Mouse (Mus musculus) stomach, embryonic 15.5 days (tissue): ENCODE results near the gene Rbm18. TPM values are rescaled to one million over a fixed set of nuclear protein-coding genes. Genes with fewer than 3 reads are reported as not detected.
A peak's percentile ranks its signal among the peaks of the same experiment; 100 is the strongest.

Source experiments
- ATAC-seq: fragments of 200-750 bp; cut with Nextera tagmentation; 2 replicates; pipeline ENCODE4 v1.8.0; 2017; ENCODE audit warnings: low read depth, moderate number of reproducible peaks, moderate TSS enrichment; ENCODE audit not compliant: insufficient read depth, low FRiP score
- H3K27ac ChIP-seq: fragments of 300-500 bp; sonication (generic); 2 replicates; pipeline ENCODE4 v1.5.1; 2015; ENCODE audit warnings: mild to moderate bottlenecking, inconsistent platforms
- H3K27me3 ChIP-seq: fragments of 300-500 bp; sonication (generic); replicated peaks from 2 replicates; pipeline ENCODE4 v1.6.1; 2015; ENCODE audit warnings: inconsistent platforms
- H3K36me3 ChIP-seq: fragments of 300-500 bp; sonication (generic); 2 replicates; pipeline ENCODE4 v1.6.1; 2015; ENCODE audit warnings: inconsistent platforms
- H3K4me1 ChIP-seq: fragments of 300-500 bp; sonication (generic); 2 replicates; pipeline ENCODE4 v1.6.1; 2015; ENCODE audit warnings: inconsistent platforms
- H3K4me2 ChIP-seq: fragments of 300-500 bp; sonication (generic); 2 replicates; pipeline ENCODE4 v1.6.1; 2015; ENCODE audit warnings: mild to moderate bottlenecking, inconsistent platforms
- H3K4me3 ChIP-seq: fragments of 300-500 bp; sonication (generic); replicated peaks from 2 replicates; pipeline ENCODE4 v1.5.1; 2015; ENCODE audit warnings: inconsistent platforms
- H3K9ac ChIP-seq: fragments of 300-500 bp; sonication (generic); 2 replicates; pipeline ENCODE4 v1.6.1; 2015; ENCODE audit warnings: inconsistent platforms
- H3K9me3 ChIP-seq: fragments of 300-500 bp; sonication (generic); 2 replicates; pipeline ENCODE4 v1.6.1; 2016; ENCODE audit warnings: inconsistent platforms
- WGBS: fragments of 180-500 bp; shearing (Covaris S2); methylation state at CpG from one replicate; pipeline ENCODE4 v1.1.7; 2015; 5-methylcytosine and 5-hydroxymethylcytosine counted together
- polyA plus RNA-seq: library from polyadenylated mRNA; unstranded; fragments of >200 nt; fragmentation: Nextera tagmentation; extraction: Ambion mirVana; gene quantifications from 2 replicates; pipeline ENCODE4 v1.2.1, GENCODE M21; 2015

The Rbm18 gene
- polyA plus RNA-seq, 1 experiment from 2014 or later = 54.9 TPM

- no peaks in the 10 kb centered on the region for H3K36me3 ChIP-seq
- H3K27me3 ChIP-seq = peaks cover 58% of the 10 kb centered on the region
- H3K4me1 ChIP-seq = peaks cover 13% of the 10 kb centered on the region
- H3K4me3 ChIP-seq = no peak overlapping the region
- 44% methylated on average over 3 of the region's 3 CpGs for WGBS
- H3K27ac ChIP-seq = no peak overlapping the region
- no peak overlapping the region for H3K4me2 ChIP-seq
- H3K9me3 ChIP-seq = no peaks in the 10 kb centered on the region
- no peak for ATAC-seq
- no peak overlapping the region for H3K9ac ChIP-seq
Observed at GRCm38 (mm10) chr2:36089190-36089589, 47.4 kb downstream of the Rbm18 start.

- Histone ChIP-seq H3K9ac (no peak overlapping the region), H3K36me3 (no peaks in the 10 kb centered on the region), H3K4me1 (0 out of 2 replicates have a peak, but pooled peaks cover 2% of the 10 kb centered on the region), H3K9me3 (no peaks in the 10 kb centered on the region), H3K27ac (no peak overlapping the region), H3K4me3 (no peak overlapping the region), H3K27me3 (peaks cover 19% of the 10 kb centered on the region), H3K4me2 (no peak overlapping the region)
- WGBS = 91% methylated on average over 1 of the region's 1 CpGs
- ATAC-seq = no peak
Observed at GRCm38 (mm10) chr2:36085041-36085440, 51.5 kb downstream of the Rbm18 start.

DNA sequence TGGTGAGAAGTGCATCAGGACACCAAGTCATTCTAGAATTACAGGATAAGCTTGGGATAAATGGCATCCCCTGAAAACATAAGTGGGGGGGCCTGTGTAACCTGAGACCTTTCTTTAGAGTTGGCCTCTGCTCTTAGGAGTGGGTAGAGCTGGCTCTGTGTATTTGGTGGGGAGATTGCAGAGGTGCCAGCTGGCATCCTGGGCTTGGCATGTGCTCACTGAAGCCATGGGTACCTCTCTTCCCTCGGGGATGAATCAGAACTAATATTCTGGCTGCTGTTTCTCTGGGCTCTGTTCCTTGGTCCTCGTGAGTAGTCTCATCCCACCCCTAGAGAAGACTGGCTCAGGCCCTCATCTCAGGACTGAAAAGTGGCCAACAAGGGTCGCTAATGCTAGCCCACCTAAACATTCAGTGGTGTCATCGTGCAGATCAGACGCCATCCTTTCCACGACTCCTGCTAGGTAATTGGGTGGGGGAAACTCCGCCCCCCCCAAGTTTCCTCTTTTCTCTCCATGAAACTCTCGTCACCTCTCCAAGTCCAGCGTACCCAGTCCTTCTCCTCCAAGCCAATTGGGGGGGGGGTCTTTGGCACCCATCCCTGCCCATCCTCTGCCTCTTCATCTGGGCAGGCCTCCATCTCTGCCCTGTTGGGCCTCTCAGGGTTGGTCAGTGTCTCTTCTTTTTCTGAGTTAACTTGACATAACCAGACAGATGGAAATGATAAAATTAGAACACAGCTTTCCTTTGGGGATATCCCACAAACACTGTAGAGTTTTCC is 53.6 kb downstream of the Rbm18 start:
- peaks cover 9% of the 10 kb centered on the region for H3K27me3 ChIP-seq
- H3K9ac ChIP-seq = no peak overlapping the region
- no peak overlapping the region for H3K4me3 ChIP-seq
- ATAC-seq = no peak
- no peaks in the 10 kb centered on the region for H3K36me3 ChIP-seq
- H3K9me3 ChIP-seq = no peaks in the 10 kb centered on the region
- WGBS = 82% methylated on average over 9 of the region's 9 CpGs
- no peak overlapping the region for H3K4me2 ChIP-seq
- H3K27ac ChIP-seq = no peak overlapping the region
- H3K4me1 ChIP-seq = 0 out of 2 replicates have a peak, but pooled peaks cover 2% of the 10 kb centered on the region

DNA sequence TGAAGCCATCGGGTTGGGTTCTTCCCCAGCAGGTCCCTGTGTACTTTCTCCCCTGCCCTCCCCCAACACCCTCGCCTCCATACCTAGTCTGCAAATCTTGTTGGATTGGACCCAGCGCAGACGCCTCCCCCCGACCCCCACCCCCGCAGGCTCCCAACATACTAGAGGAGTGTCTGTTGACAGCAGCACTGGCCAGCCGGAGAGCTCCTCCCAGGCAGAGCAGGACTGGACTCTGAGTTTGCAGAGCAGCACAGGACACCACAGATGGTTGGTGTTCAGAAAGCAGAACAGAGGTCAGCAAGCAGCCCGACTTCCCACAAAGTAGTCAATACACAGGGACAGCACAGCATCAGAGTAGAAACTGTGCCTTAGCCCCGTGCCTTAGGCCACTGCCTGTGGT is 55.1 kb downstream of the Rbm18 start:
- H3K27ac ChIP-seq = no peak overlapping the region
- no peak overlapping the region for H3K9ac ChIP-seq
- no peak overlapping the region for H3K4me3 ChIP-seq
- 13% methylated on average over 9 of the region's 9 CpGs for WGBS
- ATAC-seq = peak; percentile 72
- H3K4me1 ChIP-seq = 0 out of 2 replicates have a peak, but pooled peaks cover 7% of the 10 kb centered on the region
- peaks cover 3% of the 10 kb centered on the region; the same call in 1 of the 2 replicates for H3K27me3 ChIP-seq
- no peaks in the 10 kb centered on the region for H3K36me3 ChIP-seq
- H3K9me3 ChIP-seq = no peaks in the 10 kb centered on the region
- H3K4me2 ChIP-seq = no peak overlapping the region

- Histone ChIP-seq H3K27ac (no peak overlapping the region), H3K9ac (no peak overlapping the region), H3K4me3 (no peak overlapping the region), H3K9me3 (no peaks in the 10 kb centered on the region), H3K4me1 (0 out of 2 replicates have a peak, but pooled peaks cover 7% of the 10 kb centered on the region), H3K36me3 (no peaks in the 10 kb centered on the region), H3K27me3 (0 out of 2 replicates have a peak, but pooled peaks cover 3% of the 10 kb centered on the region), H3K4me2 (0 out of 2 replicates have a peak overlapping the region, but pooled peaks have one; percentile 10)
- no peak for ATAC-seq
- WGBS = 16% methylated on average over 11 of the region's 11 CpGs
Observed at GRCm38 (mm10) chr2:36077160-36077761, 59.3 kb downstream of the Rbm18 start.

DNA sequence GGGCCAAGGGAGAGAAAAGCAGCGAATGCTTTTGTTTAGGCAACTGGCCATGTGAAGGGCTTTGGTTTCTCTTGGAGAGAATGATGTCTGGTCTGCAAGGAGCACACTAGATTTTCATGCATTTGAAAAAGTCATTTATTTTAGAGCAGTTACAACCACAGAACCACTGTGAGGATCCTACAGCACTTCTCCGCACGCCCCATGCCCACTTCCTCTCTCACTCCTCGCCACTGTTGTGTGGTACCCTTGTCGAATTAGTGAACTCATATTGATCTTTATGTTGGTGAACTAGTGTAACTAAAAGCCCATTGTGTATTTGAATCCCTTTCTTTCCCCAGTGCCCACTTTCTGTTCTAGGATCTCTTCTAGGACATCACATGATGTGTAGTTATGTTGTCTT is 61.4 kb downstream of the Rbm18 start:
- Histone ChIP-seq H3K9me3 (no peaks in the 10 kb centered on the region), H3K36me3 (no peaks in the 10 kb centered on the region), H3K4me1 (0 out of 2 replicates have a peak, but pooled peaks cover 5% of the 10 kb centered on the region), H3K9ac (no peak overlapping the region), H3K27me3 (0 out of 2 replicates have a peak, but pooled peaks cover 3% of the 10 kb centered on the region), H3K4me2 (no peak overlapping the region), H3K4me3 (no peak overlapping the region), H3K27ac (no peak overlapping the region)
- 79% methylated on average over 5 of the region's 5 CpGs for WGBS
- ATAC-seq = no peak

DNA sequence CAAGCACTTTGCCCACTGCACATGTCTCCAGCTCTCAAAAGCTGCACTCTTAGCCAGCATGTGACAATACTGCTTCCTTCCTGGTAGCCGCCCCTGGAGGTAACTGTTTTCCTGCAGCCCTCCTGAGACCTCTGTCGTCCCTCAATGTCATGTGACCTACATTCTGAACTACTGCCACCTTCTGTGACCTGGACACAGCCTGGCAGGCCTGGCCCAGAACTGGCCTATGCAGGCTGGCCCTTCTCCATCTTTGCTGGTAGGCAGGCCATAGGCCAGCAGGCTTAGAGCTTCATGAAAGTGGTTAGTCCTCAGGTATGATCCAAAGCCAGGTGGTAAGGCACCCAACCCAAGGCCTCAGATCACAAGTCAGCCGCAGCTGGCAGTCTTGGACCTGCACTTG is 62.8 kb downstream of the Rbm18 start:
- 50% methylated on average over 3 of the region's 3 CpGs for whole genome bisulfite sequencing
- ATAC-seq = no peak
- no peaks in the 10 kb centered on the region for H3K36me3 ChIP-seq
- H3K27ac ChIP-seq = no peak overlapping the region
- H3K9me3 ChIP-seq = no peaks in the 10 kb centered on the region
- H3K9ac ChIP-seq = no peak overlapping the region
- no peak overlapping the region for H3K4me3 ChIP-seq
- 0 out of 2 replicates have a peak, but pooled peaks cover 5% of the 10 kb centered on the region for H3K4me1 ChIP-seq
- H3K4me2 ChIP-seq = no peak overlapping the region
- no peaks in the 10 kb centered on the region for H3K27me3 ChIP-seq

- Histone ChIP-seq H3K4me1 (0 out of 2 replicates have a peak, but pooled peaks cover under 1% of the 10 kb centered on the region), H3K9ac (no peak overlapping the region), H3K4me2 (no peak overlapping the region), H3K27me3 (no peaks in the 10 kb centered on the region), H3K27ac (no peak overlapping the region), H3K36me3 (no peaks in the 10 kb centered on the region), H3K4me3 (no peak overlapping the region), H3K9me3 (no peaks in the 10 kb centered on the region)
- WGBS = 62% methylated on average over 8 of the region's 8 CpGs
- no peak for ATAC-seq
Observed at GRCm38 (mm10) chr2:36071660-36072305, 64.8 kb downstream of the Rbm18 start.

DNA sequence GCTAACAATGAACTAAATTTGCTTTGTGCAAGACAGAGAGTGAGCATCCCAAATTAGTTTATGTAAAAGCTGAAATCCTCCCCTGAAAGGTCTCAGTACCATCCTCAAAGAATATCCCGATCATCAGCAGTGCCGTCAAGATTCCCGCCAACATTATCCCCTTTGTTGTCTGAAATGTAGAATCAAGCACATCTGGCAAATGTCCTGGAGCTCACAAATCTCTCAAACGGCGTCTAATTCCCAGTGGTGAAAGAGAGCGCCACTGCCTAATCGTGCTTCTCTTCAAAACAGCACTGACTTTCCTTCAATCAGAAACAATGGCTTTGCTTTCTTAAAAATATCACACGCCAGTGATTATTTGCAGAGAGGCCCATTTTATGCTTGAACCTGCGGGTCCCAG is 69.4 kb downstream of the Rbm18 start:
- Histone ChIP-seq H3K4me3 (no peak overlapping the region), H3K36me3 (no peaks in the 10 kb centered on the region), H3K9ac (no peak overlapping the region), H3K9me3 (no peaks in the 10 kb centered on the region), H3K4me1 (no peaks in the 10 kb centered on the region), H3K4me2 (no peak overlapping the region), H3K27me3 (no peaks in the 10 kb centered on the region), H3K27ac (no peak overlapping the region)
- ATAC-seq = no peak
- 54% methylated on average over 9 of the region's 9 CpGs for WGBS

Other genes starting within 250 kb of the Rbm18 start
- 0.55 and 0.65 TPM in 2 replicates for gene Ttll11, start 156.9 kb downstream of the Rbm18 start, polyA plus RNA-seq
- gene Ndufa8, start 87.4 kb downstream of the Rbm18 start, polyA plus RNA-seq = 247 and 252 TPM in 2 replicates
- 0.26 TPM in 1 of 2 replicates, not detected in the other for gene Morn5, start 87.3 kb downstream of the Rbm18 start, polyA plus RNA-seq
- 1.2 and 1.8 TPM in 2 replicates for gene Lhx6, start 31.4 kb downstream of the Rbm18 start, polyA plus RNA-seq
- 27.4 and 30.7 TPM in 2 replicates for gene Mrrf, start 384 bp downstream of the Rbm18 start, polyA plus RNA-seq
- gene Ptgs1, start 93.7 kb upstream of the Rbm18 start, polyA plus RNA-seq = 27.9 and 31.3 TPM in 2 replicates
- not detected in 2 replicates for gene Olfr338, start 236.7 kb upstream of the Rbm18 start, polyA plus RNA-seq